Mouse (Mus musculus): ENCODE data around the gene Cdh10. TPM values are rescaled to one million over a fixed set of nuclear protein-coding genes. Genes with fewer than 3 reads are reported as not detected.

Cdh10 gene
- polyA plus RNA-seq, 1 experiment = not detected

DNA sequence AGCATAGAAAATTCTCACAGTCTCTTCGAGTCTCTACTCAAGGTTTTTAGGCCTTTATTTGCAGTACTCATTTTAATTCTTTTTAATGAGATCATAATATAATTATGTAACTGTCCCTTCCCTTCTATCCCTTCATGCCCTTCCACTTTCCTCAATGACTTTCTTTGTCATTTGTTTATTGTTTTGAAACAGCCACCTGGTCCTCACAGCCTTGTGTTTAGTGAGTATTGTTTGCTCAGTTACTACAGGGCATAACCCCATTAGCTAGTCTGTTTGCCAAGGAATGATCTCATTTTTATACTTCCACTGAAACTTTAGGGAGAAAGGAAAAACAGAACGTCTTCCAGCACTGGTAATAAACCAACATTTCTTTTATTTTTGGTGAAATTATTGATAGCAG is 39.4 kb downstream of the Cdh10 start:
- H3K4me3 ChIP-seq (replicated peaks) = no peak overlapping the region
- H3K36me3 ChIP-seq (replicated peaks; ENCODE audit: low read length) = no peaks in the 10 kb centered on the region
- H3K9me3 ChIP-seq = no peaks in the 10 kb centered on the region
- no peaks in the 10 kb centered on the region for H3K27me3 ChIP-seq (replicated peaks)
- no peaks in the 10 kb centered on the region for H3K4me1 ChIP-seq
- TF ChIP-seq GATA1 (IDR thresholded peaks at IDR 0.05; ENCODE audit: borderline replicate concordance, low read length) (no peak), FLI1 (IDR thresholded peaks at IDR 0.05; ENCODE audit: low read length) (no peak)

DNA sequence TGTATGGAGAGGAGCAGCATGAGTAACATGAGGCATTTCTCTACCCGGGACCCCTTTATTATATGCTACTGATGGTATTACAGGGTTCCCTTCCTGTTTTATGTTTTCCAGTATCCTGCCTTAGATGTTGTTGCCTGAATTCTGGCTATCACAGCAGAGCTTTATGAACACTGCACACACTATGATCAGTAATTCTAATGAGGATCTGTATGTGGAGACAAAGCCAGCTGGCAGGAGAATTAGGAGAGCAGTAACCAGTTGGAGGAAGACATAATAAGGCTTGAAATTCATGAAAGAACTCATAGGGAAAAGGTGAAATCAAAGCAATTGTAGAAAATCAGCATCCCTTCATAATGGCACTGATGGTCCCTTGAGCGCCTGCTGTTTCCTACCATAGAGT is 51.1 kb downstream of the Cdh10 start:
- H3K36me3 ChIP-seq (replicated peaks; ENCODE audit: low read length) = no peaks in the 10 kb centered on the region
- H3K4me3 ChIP-seq (replicated peaks) = no peak overlapping the region
- H3K4me1 ChIP-seq = no peaks in the 10 kb centered on the region
- TF ChIP-seq FLI1 (IDR thresholded peaks at IDR 0.05; ENCODE audit: low read length) = no peak
- TF ChIP-seq GATA1 (IDR thresholded peaks at IDR 0.05; ENCODE audit: borderline replicate concordance, low read length) = no peak
- H3K9me3 ChIP-seq = no peaks in the 10 kb centered on the region
- no peaks in the 10 kb centered on the region for H3K27me3 ChIP-seq (replicated peaks)

DNA sequence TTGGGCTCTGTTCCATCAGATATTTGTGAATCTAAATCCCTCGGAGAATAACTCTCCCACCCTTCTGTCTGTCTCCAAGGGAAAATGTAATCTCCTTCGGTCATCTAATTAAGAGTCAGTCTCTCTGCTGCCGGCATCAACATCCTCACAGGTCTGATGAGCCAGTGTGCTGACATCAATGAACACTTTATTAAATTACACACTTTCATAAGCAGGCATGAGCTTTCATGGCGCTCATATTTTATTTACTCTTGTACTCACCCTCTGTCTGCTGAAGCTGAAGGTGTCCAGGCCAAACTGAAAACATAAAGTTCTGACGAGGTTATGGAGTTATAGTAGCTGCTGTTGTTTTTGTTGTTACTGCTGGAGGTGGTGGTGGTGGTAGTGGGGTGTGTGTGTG is 62.7 kb downstream of the Cdh10 start:
- no peaks in the 10 kb centered on the region for H3K9me3 ChIP-seq
- H3K36me3 ChIP-seq (replicated peaks; ENCODE audit: low read length) = no peaks in the 10 kb centered on the region
- no peak overlapping the region for H3K4me3 ChIP-seq (replicated peaks)
- H3K27me3 ChIP-seq (replicated peaks) = no peaks in the 10 kb centered on the region
- no peaks in the 10 kb centered on the region for H3K4me1 ChIP-seq
- TF ChIP-seq FLI1 (IDR thresholded peaks at IDR 0.05; ENCODE audit: low read length) (no peak), GATA1 (IDR thresholded peaks at IDR 0.05; ENCODE audit: borderline replicate concordance, low read length) (no peak)

DNA sequence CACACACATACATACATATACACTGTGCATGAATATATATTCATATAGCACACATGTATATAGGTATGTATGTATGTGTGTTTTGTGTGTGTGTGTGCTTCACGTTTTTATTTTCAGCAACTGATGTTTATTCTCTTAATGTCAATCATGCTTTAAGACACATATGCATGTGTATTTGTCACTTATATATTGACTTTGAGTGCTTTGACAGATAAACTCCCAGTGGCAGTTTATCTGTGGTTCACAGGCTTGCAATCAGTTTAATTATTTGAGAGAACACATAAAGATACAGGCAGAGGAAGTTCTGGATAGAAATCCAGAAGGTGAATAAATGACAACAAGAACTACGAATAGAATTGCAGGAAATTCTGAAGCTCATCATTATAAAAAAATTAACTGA is 67.9 kb downstream of the Cdh10 start:
- no peaks in the 10 kb centered on the region for H3K36me3 ChIP-seq (replicated peaks; ENCODE audit: low read length)

DNA sequence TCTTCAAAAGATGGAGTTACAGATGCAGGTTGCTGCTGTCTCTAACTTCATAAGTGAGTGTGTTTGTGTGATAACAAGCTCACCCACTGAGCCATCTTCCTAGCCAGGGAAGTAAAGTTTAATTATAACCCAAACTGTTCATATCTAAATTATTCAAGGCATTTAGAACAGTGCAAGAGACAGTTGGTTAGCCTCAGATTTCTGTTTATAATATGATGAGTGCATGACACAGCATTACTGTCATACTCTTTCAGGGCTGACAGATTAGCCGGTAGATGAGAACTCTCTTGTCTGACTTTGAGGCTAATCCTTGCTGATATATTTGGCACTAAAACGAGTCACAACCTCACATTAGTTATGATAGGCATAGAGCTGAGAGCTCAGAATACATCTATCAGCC is 70.2 kb downstream of the Cdh10 start:
- H3K9me3 ChIP-seq = no peaks in the 10 kb centered on the region
- no peaks in the 10 kb centered on the region for H3K36me3 ChIP-seq (replicated peaks; ENCODE audit: low read length)
- no peak for TF ChIP-seq GATA1 (IDR thresholded peaks at IDR 0.05; ENCODE audit: borderline replicate concordance, low read length)
- no peak for TF ChIP-seq FLI1 (IDR thresholded peaks at IDR 0.05; ENCODE audit: low read length)
- H3K27me3 ChIP-seq (replicated peaks) = no peaks in the 10 kb centered on the region
- no peaks in the 10 kb centered on the region for H3K4me1 ChIP-seq
- no peak overlapping the region for H3K4me3 ChIP-seq (replicated peaks)

More for the DNA sequence above, 67.9 kb downstream of the Cdh10 start:
- TF ChIP-seq FLI1 (IDR thresholded peaks at IDR 0.05; ENCODE audit: low read length) = no peak
- TF ChIP-seq GATA1 (IDR thresholded peaks at IDR 0.05; ENCODE audit: borderline replicate concordance, low read length) = no peak
- no peak overlapping the region for H3K4me3 ChIP-seq (replicated peaks)
- H3K4me1 ChIP-seq = no peaks in the 10 kb centered on the region
- no peaks in the 10 kb centered on the region for H3K27me3 ChIP-seq (replicated peaks)
- no peaks in the 10 kb centered on the region for H3K9me3 ChIP-seq

DNA sequence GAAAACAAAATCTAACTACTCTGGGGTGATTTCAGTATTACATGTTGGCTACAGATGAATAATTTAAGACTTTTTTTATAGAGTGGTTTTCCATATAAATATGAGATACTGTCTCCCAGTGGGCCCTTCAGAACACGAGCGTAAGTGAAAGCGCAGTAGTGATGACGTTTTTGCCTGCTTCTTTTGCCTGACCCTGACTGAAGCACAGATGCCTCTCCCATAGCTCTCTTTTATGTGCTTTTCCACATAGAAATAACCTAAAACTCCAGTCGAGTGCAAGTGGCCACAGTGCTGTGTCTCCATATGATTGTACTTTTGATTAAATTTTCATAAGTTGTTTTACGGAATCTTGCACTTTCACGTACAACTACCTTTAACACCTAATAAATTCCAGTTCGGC is 71.6 kb downstream of the Cdh10 start:
- TF ChIP-seq FLI1 (IDR thresholded peaks at IDR 0.05; ENCODE audit: low read length) (no peak), GATA1 (IDR thresholded peaks at IDR 0.05; ENCODE audit: borderline replicate concordance, low read length) (no peak)
- H3K36me3 ChIP-seq (replicated peaks; ENCODE audit: low read length) = no peaks in the 10 kb centered on the region
- no peak overlapping the region for H3K4me3 ChIP-seq (replicated peaks)
- no peaks in the 10 kb centered on the region for H3K27me3 ChIP-seq (replicated peaks)
- no peaks in the 10 kb centered on the region for H3K4me1 ChIP-seq
- H3K9me3 ChIP-seq = no peaks in the 10 kb centered on the region

DNA sequence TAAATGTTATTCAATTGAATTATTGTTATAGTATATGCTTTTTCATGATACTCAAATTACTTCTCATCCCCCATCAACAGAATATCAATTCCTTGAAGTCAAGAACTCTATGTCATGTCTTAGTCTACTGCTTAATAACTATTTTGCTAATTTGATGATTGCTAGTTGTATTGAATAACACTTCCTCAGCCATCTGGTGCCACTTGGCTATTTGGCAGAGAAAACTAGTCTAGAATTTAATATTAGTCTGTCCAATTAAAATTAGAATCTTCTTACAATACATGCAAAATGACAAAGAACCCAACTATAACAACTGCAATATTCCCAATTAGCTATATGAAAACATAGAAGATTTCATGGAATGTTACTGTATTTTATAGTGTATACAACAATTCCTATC is 82.0 kb downstream of the Cdh10 start:
- Histone ChIP-seq H3K36me3 (replicated peaks; ENCODE audit: low read length) (no peaks in the 10 kb centered on the region), H3K4me1 (no peaks in the 10 kb centered on the region), H3K4me3 (replicated peaks) (no peak overlapping the region), H3K9me3 (no peaks in the 10 kb centered on the region), H3K27me3 (replicated peaks) (no peaks in the 10 kb centered on the region)
- TF ChIP-seq FLI1 (IDR thresholded peaks at IDR 0.05; ENCODE audit: low read length) (no peak), GATA1 (IDR thresholded peaks at IDR 0.05; ENCODE audit: borderline replicate concordance, low read length) (no peak)

DNA sequence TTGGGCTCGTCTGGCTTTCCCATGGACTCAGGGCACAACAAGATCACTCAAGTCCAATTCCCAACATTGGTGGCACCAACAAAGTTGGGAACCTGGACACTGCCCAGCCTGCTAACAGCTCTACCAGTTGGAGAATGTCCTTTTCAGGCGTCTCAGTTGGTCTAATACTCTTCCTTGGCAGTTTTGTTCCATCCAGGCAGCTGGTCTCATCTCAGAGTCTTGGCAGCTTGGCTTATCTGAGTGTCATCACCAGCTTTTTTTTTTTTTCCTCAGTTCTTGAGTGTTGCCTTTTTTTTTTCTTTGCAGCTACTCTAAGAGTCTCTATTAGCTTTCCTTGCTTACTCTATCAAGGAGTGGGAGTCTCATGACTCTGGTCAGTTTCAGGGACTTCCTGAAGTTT is 85.4 kb downstream of the Cdh10 start:
- Histone ChIP-seq H3K36me3 (replicated peaks; ENCODE audit: low read length) (no peaks in the 10 kb centered on the region), H3K4me3 (replicated peaks) (no peak overlapping the region), H3K27me3 (replicated peaks) (no peaks in the 10 kb centered on the region), H3K9me3 (no peaks in the 10 kb centered on the region), H3K4me1 (no peaks in the 10 kb centered on the region)
- no peak for TF ChIP-seq GATA1 (IDR thresholded peaks at IDR 0.05; ENCODE audit: borderline replicate concordance, low read length)
- TF ChIP-seq FLI1 (IDR thresholded peaks at IDR 0.05; ENCODE audit: low read length) = no peak

DNA sequence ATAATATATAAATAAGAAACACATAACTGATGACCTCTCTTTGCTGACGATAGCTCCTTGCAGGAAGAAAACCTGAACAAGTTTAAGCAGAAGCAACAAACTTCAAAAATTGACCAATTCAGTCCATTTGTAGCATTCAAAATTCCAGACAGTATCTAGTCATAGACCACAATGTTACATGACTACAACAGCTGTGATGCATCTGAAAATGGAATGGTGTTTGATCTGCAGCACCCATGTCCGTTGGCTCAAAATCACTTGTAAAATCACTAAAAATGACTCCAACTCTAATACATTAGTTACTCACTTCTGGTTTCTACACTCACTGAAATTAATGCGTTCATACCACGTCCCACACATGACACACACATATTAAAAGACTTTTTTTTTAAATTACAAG is 91.9 kb downstream of the Cdh10 start:
- no peaks in the 10 kb centered on the region for H3K4me1 ChIP-seq
- H3K4me3 ChIP-seq (replicated peaks) = no peak overlapping the region
- TF ChIP-seq FLI1 (IDR thresholded peaks at IDR 0.05; ENCODE audit: low read length) = no peak
- TF ChIP-seq GATA1 (IDR thresholded peaks at IDR 0.05; ENCODE audit: borderline replicate concordance, low read length) = no peak
- no peaks in the 10 kb centered on the region for H3K36me3 ChIP-seq (replicated peaks; ENCODE audit: low read length)
- no peaks in the 10 kb centered on the region for H3K27me3 ChIP-seq (replicated peaks)
- H3K9me3 ChIP-seq = no peaks in the 10 kb centered on the region

DNA sequence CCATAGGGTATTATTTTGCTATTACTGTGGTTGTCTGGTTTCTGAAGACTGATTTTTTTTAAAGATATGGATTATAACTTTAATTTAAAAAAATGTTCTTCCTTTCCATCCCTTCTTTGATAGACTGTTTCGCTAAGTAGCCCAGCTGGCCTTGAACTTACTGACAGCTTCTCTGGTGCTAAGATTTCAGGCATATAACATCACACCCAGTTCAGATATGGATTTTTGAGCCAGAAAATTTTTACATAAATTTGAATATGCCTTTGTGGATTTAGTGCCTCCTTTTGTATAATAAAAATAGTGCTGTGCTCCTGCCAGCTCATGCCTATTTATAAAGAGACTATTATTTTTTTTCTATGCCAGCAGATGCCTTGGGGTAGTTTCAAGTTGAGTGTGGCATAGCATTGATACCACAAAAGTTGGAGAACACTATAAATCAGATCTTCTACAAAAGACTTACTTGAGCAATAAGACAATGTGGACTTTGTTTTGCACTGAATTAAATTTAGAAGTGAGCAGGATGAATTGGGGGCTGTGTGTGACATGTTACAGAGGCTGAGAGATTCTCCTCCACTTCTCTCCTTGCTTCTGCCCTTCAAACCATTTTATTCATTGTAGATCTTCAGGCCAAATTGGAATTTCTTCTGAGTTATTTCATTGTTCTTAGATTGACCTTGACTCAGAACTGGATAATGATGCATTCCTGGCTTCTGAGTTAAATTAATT is 106.8 kb downstream of the Cdh10 start:
- Histone ChIP-seq H3K36me3 (replicated peaks; ENCODE audit: low read length) (no peaks in the 10 kb centered on the region), H3K4me3 (replicated peaks) (no peak overlapping the region)
- TF ChIP-seq FLI1 (IDR thresholded peaks at IDR 0.05; ENCODE audit: low read length) (no peak), GATA1 (IDR thresholded peaks at IDR 0.05; ENCODE audit: borderline replicate concordance, low read length) (no peak)

More for the DNA sequence above, 106.8 kb downstream of the Cdh10 start:
- no peaks in the 10 kb centered on the region for H3K4me1 ChIP-seq
- H3K9me3 ChIP-seq = no peaks in the 10 kb centered on the region
- no peaks in the 10 kb centered on the region for H3K27me3 ChIP-seq (replicated peaks)

Measured in megakaryocyte, embryonic 14.5 days (primary cell).